Mouse (Mus musculus): Measurements from ENCODE around the gene Mthfd1l.

- no peak for TF ChIP-seq EP300 (IDR thresholded peaks at IDR 0.05; ENCODE audit: insufficient read depth, low read depth, low read length)
- TF ChIP-seq CTCF (IDR thresholded peaks at IDR 0.05; ENCODE audit: low read depth, low read length), result no peak
- no peak for TF ChIP-seq POLR2A (IDR thresholded peaks at IDR 0.05; ENCODE audit: insufficient read depth, low read length)
Observed at GRCm38 (mm10) chr10:4069258-4069826, 96.4 kb downstream of the Mthfd1l start.
